ENCODE assay signal across 8 mouse cellular contexts in the genomic region with DNA sequence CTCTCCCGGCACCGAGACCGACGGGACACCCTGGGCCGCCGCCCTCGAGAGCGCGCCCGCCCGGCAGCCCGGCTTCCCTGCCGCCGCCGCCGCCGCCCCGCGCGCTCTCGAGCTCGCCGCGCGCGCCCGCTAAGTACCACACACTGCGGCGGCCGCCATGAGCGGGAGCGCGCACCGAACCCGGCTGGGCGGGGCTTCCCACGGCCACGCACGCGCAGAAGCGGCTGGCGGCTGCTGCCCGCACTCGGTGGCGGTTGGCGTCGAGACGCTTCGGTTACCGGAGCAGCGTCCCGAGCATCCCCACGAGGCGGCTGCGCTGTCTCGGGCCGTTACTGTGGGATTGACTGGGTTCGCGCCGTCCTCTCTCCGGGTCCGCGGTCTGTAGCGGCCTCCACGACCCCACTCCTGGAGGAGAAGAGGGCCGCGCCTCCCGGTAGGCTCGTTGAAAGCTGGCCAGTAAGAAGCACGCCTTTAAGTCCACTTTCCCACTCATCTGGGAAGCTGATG. TPM values are rescaled to one million over a fixed set of nuclear protein-coding genes. Genes with fewer than 3 reads are reported as not detected.
DNase-seq lines count a peak whose midpoint lies in the region; ATAC-seq lines count a peak whose summit lies in the region.

No protein-coding gene starts in this region.

- intact Hi-C loops in left cerebral cortex, postnatal 14 days (cut with DNase I) = loop anchor here (5.0 to 10.0 kb wide), 2 partner anchors 96 to 139 kb away; a partner anchor contains a TSS

- peak overlapping the region; percentile 81 for H3K4me2 ChIP-seq in intestine, embryonic 14.5 days (ENCODE audit: low read length)

- H3K27ac ChIP-seq in intestine, embryonic 14.5 days (ENCODE audit: low read depth) = peak overlapping the region; percentile 97

- no peaks in the 10 kb centered on the region for H3K9me3 ChIP-seq in intestine, embryonic 14.5 days (ENCODE audit: control insufficient read depth, low read length)

- no peaks in the 10 kb centered on the region for H3K36me3 ChIP-seq in intestine, embryonic 14.5 days (ENCODE audit: control insufficient read depth, insufficient read depth, low read length)

- peak; percentile 98 for DNase-seq in adrenal gland, adult 18-20 months (ENCODE audit: low spot score in 2 of 2)
- DNase-seq in embryo, embryonic 10.5 days (ENCODE audit: low spot score) = peak; percentile 92
- DNase-seq in gastrocnemius, postnatal 25 days = peak; percentile 94
- DNase-seq in intestine, embryonic 14.5 days (ENCODE audit: low spot score) = peak; percentile 97
- peak; percentile 93 to 95 for DNase-seq in left cerebral cortex, postnatal 14 days (ENCODE audit: low spot score in 2 of 2)
- DNase-seq in right cerebral cortex, postnatal 14 days = peak; percentile 94
- peak; percentile 98 for DNase-seq in urinary bladder, postnatal 25 days (ENCODE audit: low spot score)

- WGBS in intestine, embryonic 14.5 days = under 1% methylated on average over 41 of the region's 70 CpGs

- H3K4me1 ChIP-seq in intestine, embryonic 14.5 days (replicated peaks; ENCODE audit: control insufficient read depth, insufficient read depth, low read length) = peaks cover 13% of the 10 kb centered on the region

- H3K27me3 ChIP-seq in intestine, embryonic 14.5 days (replicated peaks; ENCODE audit: control insufficient read depth, insufficient read depth, low read length) = no peaks in the 10 kb centered on the region

- peak; percentile 91 for ATAC-seq in intestine, embryonic 14.5 days (replicated peaks; ENCODE audit: low FRiP score, low TSS enrichment, low read depth)
- peak; percentile 69 for ATAC-seq in megakaryocyte-erythroid progenitor cell, adult 5-6 weeks (replicated peaks; ENCODE audit: low FRiP score, low TSS enrichment, poor library complexity, severe bottlenecking)

- peak overlapping the region; percentile 98 for H3K9ac ChIP-seq in intestine, embryonic 14.5 days (ENCODE audit: low read length)

- H3K4me3 ChIP-seq in intestine, embryonic 14.5 days (ENCODE audit: low read depth, low read length) = peak overlapping the region; percentile 68

RNA-seq across cellular contexts. Expression of a gene that starts 0.3 kb away (rescaled TPM):
- total RNA-seq in adrenal gland, adult 18-20 months (2021) = 10 to 100 TPM; 16.9 to 17.4 TPM
- total RNA-seq in gastrocnemius, postnatal 25 days (2021) = 10 to 100 TPM in 1 of 2 experiments, 1 to 10 TPM in 1; 7.7 to 10.4 TPM
- polyA plus RNA-seq in intestine, embryonic 14.5 days (2014; fragmentation: Nextera tagmentation; extraction: Ambion mirVana) = 39.2 and 39.4 TPM in 2 replicates
- 10 to 100 TPM; 30.9 to 32.9 TPM for total RNA-seq in left cerebral cortex, postnatal 14 days (2021)
- 17.6 and 20.8 TPM in 2 replicates for total RNA-seq in megakaryocyte-erythroid progenitor cell, adult 5-6 weeks (2014; fragmentation: Nextera tagmentation)
- total RNA-seq in megakaryocyte-erythroid progenitor cell, adult 5-6 weeks (2017) = 24.7 and 32.5 TPM in 2 replicates

RNA-seq across cellular contexts. Expression of a gene that starts 0.5 kb away (rescaled TPM):
- total RNA-seq in adrenal gland, adult 18-20 months (2021) = 1 to 10 TPM; 2.6 to 4.5 TPM
- total RNA-seq in gastrocnemius, postnatal 25 days (2021) = 1 to 10 TPM; 2.8 to 4.1 TPM
- 3.1 TPM in 2 replicates for polyA plus RNA-seq in intestine, embryonic 14.5 days (2014; fragmentation: Nextera tagmentation; extraction: Ambion mirVana)
- total RNA-seq in left cerebral cortex, postnatal 14 days (2021) = 1 to 10 TPM; 2.5 to 3.8 TPM
- not detected in 2 replicates for total RNA-seq in megakaryocyte-erythroid progenitor cell, adult 5-6 weeks (2014; fragmentation: Nextera tagmentation)
- 4.9 TPM in 1 of 2 replicates, not detected in the other for total RNA-seq in megakaryocyte-erythroid progenitor cell, adult 5-6 weeks (2017)

Comparison
In these comparisons a context has a peak if more than half of its experiments do, and no peak if none do; other contexts are left out.
1. Peak in every context shown above with its lines: DNase-seq, ATAC-seq, H3K4me3 ChIP-seq and H3K27ac ChIP-seq.